In the genomic region with DNA sequence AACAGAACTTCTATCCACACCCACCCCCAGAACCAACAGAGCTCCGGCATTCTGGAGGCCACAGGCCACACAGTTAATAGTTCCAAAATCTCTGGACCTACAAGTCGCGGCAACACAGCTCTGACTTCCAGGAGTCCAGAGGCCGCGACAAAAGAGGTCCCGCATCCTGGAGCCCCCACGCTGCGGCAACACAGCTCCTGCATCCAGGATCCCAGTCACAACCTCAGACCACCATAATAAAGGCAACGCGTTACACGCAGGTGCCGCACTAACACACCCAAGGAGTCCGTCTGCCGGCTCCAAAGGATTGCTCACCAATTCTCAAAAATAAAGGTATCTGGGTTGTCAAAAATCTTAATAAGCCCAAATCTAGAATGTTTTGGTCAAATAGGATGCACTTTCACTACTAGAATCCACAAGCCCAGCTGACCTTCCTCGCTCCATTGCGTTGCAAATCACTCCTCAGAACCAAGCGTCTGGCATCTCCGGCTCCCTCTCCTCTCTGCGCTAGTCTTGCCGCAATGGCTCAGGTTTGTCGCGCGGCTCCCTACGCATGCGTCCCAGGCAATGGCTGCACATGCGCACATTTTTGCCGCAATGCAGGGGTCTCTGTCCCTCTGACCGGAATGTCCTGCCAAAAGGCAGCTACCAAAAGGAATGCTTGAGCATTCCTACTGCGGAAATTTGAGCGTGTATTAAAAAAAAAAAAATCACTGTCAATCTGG, we compare ENCODE assay signal across 7 mouse cellular contexts. TPM values are rescaled to one million over a fixed set of nuclear protein-coding genes. Genes with fewer than 3 reads are reported as not detected.
DNase-seq lines count a peak whose midpoint lies in the region; ATAC-seq and TF ChIP-seq lines count a peak whose summit lies in the region.

A gene (minus strand): TSS at position 444 of the 725 bp plus-strand sequence.
A gene (minus strand): TSS at position 459 of the 725 bp plus-strand sequence.

- TF ChIP-seq POLR2A in cortical plate, adult 2 months (IDR thresholded peaks at IDR 0.05; ENCODE audit: extremely low read depth, insufficient read depth, low read length): peak; percentile 97

- 0 out of 2 replicates have a peak, but pooled peaks have one; percentile 44 for ATAC-seq in intestine, embryonic 14.5 days (replicated peaks; ENCODE audit: low FRiP score, low TSS enrichment, low read depth)

- peaks cover 18% of the 10 kb centered on the region; the same call in 1 of the 2 replicates for H3K9me3 ChIP-seq in intestine, embryonic 14.5 days (ENCODE audit: control insufficient read depth, low read length)

- H3K9ac ChIP-seq in intestine, embryonic 14.5 days (ENCODE audit: low read length): peak within 1 kb of the TSS; percentile 42

- TF ChIP-seq CTCF in cortical plate, adult 2 months (IDR thresholded peaks at IDR 0.05; ENCODE audit: extremely low read depth, insufficient read depth, low read length): no peak

- H3K4me2 ChIP-seq in intestine, embryonic 14.5 days (ENCODE audit: low read length): peak within 1 kb of the TSS; percentile 49

- 45% methylated on average over 30 of the region's 30 CpGs for WGBS in intestine, embryonic 14.5 days

- peak within 1 kb of the TSS; percentile 96 for H3K4me3 ChIP-seq in cortical plate, adult 2 months (ENCODE audit: insufficient read depth, low read length)
- peak within 1 kb of the TSS; percentile 52 for H3K4me3 ChIP-seq in intestine, embryonic 14.5 days (ENCODE audit: low read depth, low read length)

- peak; percentile 73 for DNase-seq in adrenal gland, postnatal 14 days
- DNase-seq in gastrocnemius, postnatal 10 days: peak; percentile 39
- DNase-seq in intestine, embryonic 14.5 days (ENCODE audit: low spot score): peak; percentile 69
- DNase-seq in left cerebral cortex, postnatal 10 days (ENCODE audit: extremely low spot score in 1 of 2, low spot score in 2 of 2): peak; percentile 79 to 82
- DNase-seq in mesoderm, embryonic 11.5 days (ENCODE audit: low read depth, low spot score): peak; percentile 73
- DNase-seq in right cerebral cortex, postnatal 4 days: peak; percentile 78

- no peaks in the 10 kb centered on the region for H3K36me3 ChIP-seq in intestine, embryonic 14.5 days (ENCODE audit: control insufficient read depth, insufficient read depth, low read length)

- intact Hi-C loops in left cerebral cortex, postnatal 10 days (cut with DNase I): loop anchor here (10.0 kb wide), 1 partner anchor 240 kb away; no protein-coding TSS in a partner anchor

- H3K4me1 ChIP-seq in cortical plate, adult 2 months (ENCODE audit: control insufficient read depth, insufficient read depth, low read length): no peaks in the 10 kb centered on the region
- H3K4me1 ChIP-seq in intestine, embryonic 14.5 days (replicated peaks; ENCODE audit: control insufficient read depth, insufficient read depth, low read length): no peaks in the 10 kb centered on the region

- H3K27ac ChIP-seq in cortical plate, adult 2 months (ENCODE audit: insufficient read depth, low read length): peak within 1 kb of the TSS; percentile 66
- no peak within 1 kb of the TSS for H3K27ac ChIP-seq in intestine, embryonic 14.5 days (ENCODE audit: low read depth)

- no peaks in the 10 kb centered on the region for H3K27me3 ChIP-seq in intestine, embryonic 14.5 days (replicated peaks; ENCODE audit: control insufficient read depth, insufficient read depth, low read length)

RNA-seq across cellular contexts. Expression of the first gene that starts in this region (rescaled TPM):
- 98.1 and 107 TPM in 2 replicates for total RNA-seq in adrenal gland, postnatal 14 days (2021)
- polyA plus RNA-seq in cortical plate, adult 2 months (2012; rRNA removed): not detected in 2 replicates
- total RNA-seq in gastrocnemius, postnatal 10 days (2021): 10 to 100 TPM; 46.2 to 52.3 TPM
- 35.5 and 38.3 TPM in 2 replicates for polyA plus RNA-seq in intestine, embryonic 14.5 days (2014; fragmentation: Nextera tagmentation; extraction: Ambion mirVana)
- total RNA-seq in left cerebral cortex, postnatal 10 days (2021): 1,000 to 10,000 TPM; 2,021 to 2,115 TPM

RNA-seq across cellular contexts. Expression of the second gene that starts in this region (rescaled TPM):
- 2.3 and 3.3 TPM in 2 replicates for total RNA-seq in adrenal gland, postnatal 14 days (2021)
- 13.8 and 14.7 TPM in 2 replicates for polyA plus RNA-seq in cortical plate, adult 2 months (2012; rRNA removed)
- total RNA-seq in gastrocnemius, postnatal 10 days (2021): 1 to 10 TPM; 1.5 to 1.9 TPM
- 0.20 and 0.57 TPM in 2 replicates for polyA plus RNA-seq in intestine, embryonic 14.5 days (2014; fragmentation: Nextera tagmentation; extraction: Ambion mirVana)
- total RNA-seq in left cerebral cortex, postnatal 10 days (2021): 10 to 100 TPM; 86.9 to 91.1 TPM

Comparison
In these comparisons a context has a peak if more than half of its experiments do, and no peak if none do; other contexts are left out.
1. RNA of the first gene that starts in this region (total RNA-seq): 2,021 to 2,115 TPM in left cerebral cortex, postnatal 10 days; 98.1 to 107 TPM in adrenal gland, postnatal 14 days and 46.2 to 52.3 TPM in gastrocnemius, postnatal 10 days; every median in the first group is over 10 times any median in the second.
2. RNA of the second gene that starts in this region (total RNA-seq): 86.9 to 91.1 TPM in left cerebral cortex, postnatal 10 days; 2.3 to 3.3 TPM in adrenal gland, postnatal 14 days and 1.5 to 1.9 TPM in gastrocnemius, postnatal 10 days; every median in the first group is over 10 times any median in the second.
3. RNA of the first gene that starts in this region (polyA plus RNA-seq): 35.5 to 38.3 TPM in intestine, embryonic 14.5 days; not detected in cortical plate, adult 2 months; every median in the first group is over 10 times any median in the second.
4. Peak in every context shown above with its lines, with median percentiles within 50 percentile points of each other: DNase-seq.